Mouse (Mus musculus) cortical plate, adult 2 months (tissue): ENCODE results near the gene Sbsn.

Source experiments
- CTCF ChIP-seq: fragments of 200-500 bp; IDR thresholded peaks from 2 replicates; pipeline ENCODE4 v1.5.1; 2011; ENCODE audit warnings: mild to moderate bottlenecking, control low read depth, low read length; ENCODE audit not compliant: insufficient read depth; ENCODE audit errors: extremely low read depth
- POLR2A ChIP-seq: fragments of 200-500 bp; IDR thresholded peaks from 2 replicates; pipeline ENCODE4 v1.6.1; 2011; ENCODE audit warnings: mild to moderate bottlenecking, low read length, control low read depth; ENCODE audit not compliant: insufficient read depth; ENCODE audit errors: extremely low read depth

- no peak for TF ChIP-seq CTCF
- TF ChIP-seq POLR2A = no peak
These were observed 39.3 kb upstream of the Sbsn start, which contains the start of gene Atp4a for GRCm38 (mm10) chr7:30711942-30712341.
